Mouse (Mus musculus): ENCODE results near the gene Aldh2.
A peak's percentile ranks its signal among the peaks of the same experiment; 100 is the strongest.
"Not testable (repeated sequence)": the region's sequence is repeated elsewhere in the genome, so short reads cannot be mapped to it uniquely, and the experiment has no call there.

Aldh2 gene

GRCm38 (mm10) chr5:121593451-121594401 is at the start of gene Aldh2:
Gene Aldh2, minus strand, starts transcription at chr5:121593824.
- DNase-seq (ENCODE audit: low read depth, low spot score) = peak; percentile 84

GRCm38 (mm10) chr5:121639601-121640000 is 46.0 kb upstream of the Aldh2 start:
- no peak for DNase-seq (ENCODE audit: low read depth, low spot score)

- no peak for DNase-seq (ENCODE audit: low read depth, low spot score)
Observed at GRCm38 (mm10) chr5:121637296-121637695, 43.7 kb upstream of the Aldh2 start.

- DNase-seq (ENCODE audit: low read depth, low spot score) = no peak
Observed at GRCm38 (mm10) chr5:121634668-121635067, 41.0 kb upstream of the Aldh2 start.

GRCm38 (mm10) chr5:121632804-121633203 is 39.2 kb upstream of the Aldh2 start:
- DNase-seq (ENCODE audit: low read depth, low spot score) = no peak

GRCm38 (mm10) chr5:121631106-121631647 is 37.6 kb upstream of the Aldh2 start:
- DNase-seq (ENCODE audit: low read depth, low spot score) = not testable (repeated sequence)

GRCm38 (mm10) chr5:121627871-121628270 is 34.2 kb upstream of the Aldh2 start:
- DNase-seq (ENCODE audit: low read depth, low spot score) = peak; percentile 47

GRCm38 (mm10) chr5:121623241-121623640 is 29.6 kb upstream of the Aldh2 start:
- DNase-seq (ENCODE audit: low read depth, low spot score) = no peak

GRCm38 (mm10) chr5:121621102-121621501 is 27.5 kb upstream of the Aldh2 start:
- DNase-seq (ENCODE audit: low read depth, low spot score) = no peak

- peak; percentile 82 for DNase-seq (ENCODE audit: low read depth, low spot score)
Observed at GRCm38 (mm10) chr5:121618592-121619513, 25.2 kb upstream of the Aldh2 start, which contains the start of gene Acad12. Gene Acad12, minus strand, starts transcription at chr5:121618938.

GRCm38 (mm10) chr5:121614921-121615320 is 21.3 kb upstream of the Aldh2 start:
- not testable (repeated sequence) for DNase-seq (ENCODE audit: low read depth, low spot score)

- DNase-seq (ENCODE audit: low read depth, low spot score) = no peak
Observed at GRCm38 (mm10) chr5:121612036-121612435, 18.4 kb upstream of the Aldh2 start.

- DNase-seq (ENCODE audit: low read depth, low spot score) = not testable (repeated sequence)
Observed at GRCm38 (mm10) chr5:121609556-121610135, 16.0 kb upstream of the Aldh2 start.

GRCm38 (mm10) chr5:121606151-121606550 is 12.5 kb upstream of the Aldh2 start:
- DNase-seq (ENCODE audit: low read depth, low spot score) = peak; percentile 68

GRCm38 (mm10) chr5:121603815-121604214 is 10.2 kb upstream of the Aldh2 start:
- not testable (repeated sequence) for DNase-seq (ENCODE audit: low read depth, low spot score)

- DNase-seq (ENCODE audit: low read depth, low spot score) = peak; percentile 82
Observed at GRCm38 (mm10) chr5:121601547-121602299, 8.1 kb upstream of the Aldh2 start.

GRCm38 (mm10) chr5:121598871-121599610 is 5.4 kb upstream of the Aldh2 start:
- DNase-seq (ENCODE audit: low read depth, low spot score) = no peak

GRCm38 (mm10) chr5:121597991-121598537 is 4.4 kb upstream of the Aldh2 start:
- DNase-seq (ENCODE audit: low read depth, low spot score) = no peak

- no peak for DNase-seq (ENCODE audit: low read depth, low spot score)
Observed at GRCm38 (mm10) chr5:121597332-121597731, 3.7 kb upstream of the Aldh2 start.

GRCm38 (mm10) chr5:121596226-121596625 is 2.6 kb upstream of the Aldh2 start:
- DNase-seq (ENCODE audit: low read depth, low spot score) = no peak
